Mouse (Mus musculus): Measurements from ENCODE around the gene Mapk12.

- TF ChIP-seq SMC3 (IDR thresholded peaks at IDR 0.05; ENCODE audit: low read depth, low read length) = no peak
- no peak for TF ChIP-seq ZKSCAN1 (IDR thresholded peaks at IDR 0.05; ENCODE audit: borderline replicate concordance, low read depth, low read length)
- no peak for TF ChIP-seq ZC3H11A (IDR thresholded peaks at IDR 0.05; ENCODE audit: low read depth, low read length)
- TF ChIP-seq RCOR1 (conservative IDR thresholded peaks at IDR 0.05; ENCODE audit: low read depth, low read length) = no peak
- TF ChIP-seq POLR2A (IDR thresholded peaks at IDR 0.05; ENCODE audit: low read depth, low read length) = no peak
- no peak for TF ChIP-seq CTCF (conservative IDR thresholded peaks at IDR 0.05 in 1 of 2, IDR thresholded peaks at IDR 0.05 in 1 of 2; ENCODE audit: low read depth in 2 of 2, low read length in 2 of 2)
- no peak for TF ChIP-seq MAX (IDR thresholded peaks at IDR 0.05; ENCODE audit: low read length)
- TF ChIP-seq IRF4 (IDR thresholded peaks at IDR 0.05; ENCODE audit: low read depth, low read length) = no peak
Measured at GRCm38 (mm10) chr15:89171526-89172051, 31.1 kb upstream of the Mapk12 start.

Measured in CH12.LX (cell line).